Mouse (Mus musculus) neutrophil, adult 83 days (primary cell): ENCODE measurements around the gene Chit1. TPM values are rescaled to one million over a fixed set of nuclear protein-coding genes. Genes with fewer than 3 reads are reported as not detected.

Experiments
- total RNA-seq, 2 experiments: library from RNA; stranded (reverse); gene quantifications; one replicate each; pipeline ENCODE4 v1.2.4; 2023

Chit1 gene
- 10 to 100 TPM; 33.5 to 35.1 TPM for total RNA-seq

GRCm38 (mm10) chr1:134110979-134111378 lies at the start of gene Chit1:
Gene Chit1 (plus strand): TSS chr1:134111242.

GRCm38 (mm10) chr1:134078802-134079476 lies 32.1 kb upstream of the Chit1 start, which contains the start of gene Btg2:
Gene Btg2 (minus strand): TSS chr1:134079120.

GRCm38 (mm10) chr1:134182025-134182424 lies 71.0 kb downstream of the Chit1 start, which contains the start of gene Chil1:
Gene Chil1 (plus strand): TSS chr1:134182176.

GRCm38 (mm10) chr1:134193126-134193525 lies 82.1 kb downstream of the Chit1 start, which contains the start of gene Mybph:
Gene Mybph (plus strand): TSS chr1:134193448.

Other genes starting within 250 kb of the Chit1 start
- gene Optc, start 203.2 kb upstream of the Chit1 start, total RNA-seq = not detected
- not detected for gene Prelp, start 189.8 kb upstream of the Chit1 start, total RNA-seq
- under 1 TPM in 1 of 2 experiments, not detected in 1; 0.18 TPM for gene Fmod, start 74.0 kb upstream of the Chit1 start, total RNA-seq
- gene Btg2, start 32.1 kb upstream of the Chit1 start, total RNA-seq = 100 to 1,000 TPM; 778 to 949 TPM
- gene Chil1, start 70.9 kb downstream of the Chit1 start, total RNA-seq = 100 to 1,000 TPM; 596 to 624 TPM
- under 1 TPM; 0.44 to 0.46 TPM for gene Mybph, start 82.2 kb downstream of the Chit1 start, total RNA-seq
- not detected for gene Adora1, start 124.2 kb downstream of the Chit1 start, total RNA-seq
- not detected for gene Myog, start 178.7 kb downstream of the Chit1 start, total RNA-seq
- 10 to 100 TPM; 11.4 to 11.9 TPM for gene Ppfia4, start 221.7 kb downstream of the Chit1 start, total RNA-seq